Mouse (Mus musculus) adrenal gland (tissue): ENCODE data around the gene Rhobtb1.

Experiments
- intact Hi-C: fragments of 180-260 bp; cut with DNase I; formaldehyde crosslinking; loops from one replicate; pipeline ENCODE4 v1.15.1; 2025

The Rhobtb1 gene

DNA sequence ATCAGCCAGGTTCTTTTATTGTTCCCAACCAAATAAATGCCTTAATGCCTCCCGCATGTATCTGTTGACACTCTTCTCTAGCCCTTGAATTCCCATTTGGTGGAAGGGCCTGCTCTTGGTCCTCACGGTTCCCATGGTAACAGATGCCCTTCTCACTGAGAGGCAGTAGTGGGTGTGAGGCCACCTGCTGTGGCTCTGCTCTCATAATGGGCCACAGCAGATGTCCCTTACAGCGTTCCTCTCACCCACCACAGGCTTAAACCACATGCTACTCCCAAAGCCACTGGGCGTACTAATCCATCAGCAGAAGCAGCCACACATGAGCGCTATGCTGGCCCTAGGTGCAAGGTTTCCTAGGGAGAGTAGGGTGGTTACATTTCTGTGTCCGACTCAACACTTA, 87.1 kb downstream of the Rhobtb1 start:
- intact Hi-C loops = no loop called here

DNA sequence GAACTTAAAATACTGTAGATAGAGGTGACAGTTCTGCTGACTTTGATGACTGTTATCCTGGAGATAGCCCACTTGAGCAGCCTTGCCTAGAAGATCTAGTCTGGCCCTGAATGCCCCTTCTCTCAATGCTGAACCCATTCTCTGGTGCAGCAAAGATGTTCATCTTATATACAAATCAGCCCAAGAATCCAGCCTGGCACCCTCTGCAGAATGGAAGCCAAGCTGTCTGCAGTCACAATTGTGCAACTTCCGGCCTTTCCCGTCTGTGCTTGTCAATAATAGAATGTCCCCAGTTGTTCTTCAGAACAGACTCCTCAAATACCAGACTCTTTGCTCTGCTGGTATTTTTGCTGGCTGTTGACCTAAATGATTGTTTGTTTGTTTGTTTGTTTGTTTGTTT, 89.3 kb downstream of the Rhobtb1 start:
- intact Hi-C loops = no loop called here

DNA sequence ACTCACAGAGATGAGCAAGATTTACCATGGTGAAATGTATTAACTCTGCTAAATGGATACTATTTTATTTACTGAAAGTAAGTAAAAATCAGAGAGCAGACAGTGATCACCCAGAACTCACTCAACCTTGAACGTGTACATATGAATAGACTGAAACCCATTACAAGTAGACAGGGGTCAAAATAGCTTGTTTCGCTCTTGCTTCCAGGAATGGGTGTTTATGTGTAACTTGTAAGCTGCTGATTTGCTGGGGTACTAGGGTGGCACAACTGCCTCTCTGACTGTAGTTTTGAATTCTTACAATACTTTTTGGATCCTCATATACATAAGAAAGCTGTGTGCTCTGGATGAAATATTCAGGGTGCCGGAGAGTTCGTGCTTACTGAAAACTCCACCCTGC, 93.9 kb downstream of the Rhobtb1 start:
- intact Hi-C loops = loop anchor here (5.0 kb wide), 1 partner anchor 33 kb away; the partner anchor contains the start of gene A930033H14Rik

DNA sequence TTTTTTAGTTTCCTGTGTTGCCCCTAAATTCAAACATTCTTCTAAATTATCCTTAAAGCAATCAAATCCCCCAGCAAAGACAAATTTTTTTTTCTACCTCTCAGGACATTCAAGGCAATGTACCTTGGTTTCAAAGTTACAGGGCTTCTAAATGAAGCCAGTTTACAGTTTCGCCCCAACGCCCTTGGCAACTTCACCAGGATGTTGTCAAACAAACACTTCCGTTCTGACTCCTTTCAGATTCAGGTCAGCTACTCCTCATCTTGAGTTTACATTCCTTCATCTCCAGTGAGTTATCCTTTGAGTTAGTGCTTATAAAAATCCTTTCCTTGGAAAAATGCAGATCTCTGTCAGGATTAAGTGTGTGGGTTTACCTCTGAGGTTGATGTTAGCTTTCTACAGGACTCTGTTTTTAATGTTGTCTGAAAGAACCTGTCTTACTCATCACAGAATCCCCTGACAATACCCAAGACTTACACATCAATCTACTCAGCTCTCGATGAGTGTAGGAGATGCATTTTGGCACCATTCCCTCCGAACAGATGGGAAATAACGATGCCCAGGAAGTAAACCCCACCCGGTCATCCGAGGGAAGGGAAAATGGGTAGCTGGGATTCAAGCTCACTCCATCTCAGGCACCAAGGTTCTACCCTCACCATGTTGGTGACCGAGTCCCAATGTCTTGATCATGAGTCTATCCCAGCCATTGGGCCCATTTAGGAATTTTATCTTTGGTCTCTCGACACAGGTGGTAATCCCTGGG, 94.9 kb downstream of the Rhobtb1 start:
- intact Hi-C loops = loop anchor here (5.0 kb wide), 1 partner anchor 34 kb away; the partner anchor contains the start of gene A930033H14Rik

DNA sequence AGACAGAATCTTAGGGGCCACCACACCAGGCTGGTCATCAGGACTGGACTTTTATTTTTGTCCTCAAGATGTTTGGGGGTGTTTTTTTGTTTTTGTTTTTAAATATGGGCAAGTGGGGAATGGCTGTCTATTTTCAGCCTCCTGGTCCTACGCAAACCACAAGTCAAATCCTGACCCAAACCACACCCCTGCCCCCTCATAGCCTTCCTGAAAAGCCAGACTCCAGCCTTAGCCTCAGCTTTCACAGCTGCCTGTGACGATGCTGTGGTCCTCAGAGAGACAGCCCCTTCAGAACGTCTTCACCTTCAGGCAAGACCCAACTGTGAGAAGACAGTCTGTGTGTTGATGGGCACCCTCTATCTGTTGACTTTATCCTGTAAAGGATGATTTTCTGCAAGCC, 95.5 kb downstream of the Rhobtb1 start:
- intact Hi-C loops = loop anchor here (5.0 kb wide), 1 partner anchor 34 kb away; the partner anchor contains the start of gene A930033H14Rik

DNA sequence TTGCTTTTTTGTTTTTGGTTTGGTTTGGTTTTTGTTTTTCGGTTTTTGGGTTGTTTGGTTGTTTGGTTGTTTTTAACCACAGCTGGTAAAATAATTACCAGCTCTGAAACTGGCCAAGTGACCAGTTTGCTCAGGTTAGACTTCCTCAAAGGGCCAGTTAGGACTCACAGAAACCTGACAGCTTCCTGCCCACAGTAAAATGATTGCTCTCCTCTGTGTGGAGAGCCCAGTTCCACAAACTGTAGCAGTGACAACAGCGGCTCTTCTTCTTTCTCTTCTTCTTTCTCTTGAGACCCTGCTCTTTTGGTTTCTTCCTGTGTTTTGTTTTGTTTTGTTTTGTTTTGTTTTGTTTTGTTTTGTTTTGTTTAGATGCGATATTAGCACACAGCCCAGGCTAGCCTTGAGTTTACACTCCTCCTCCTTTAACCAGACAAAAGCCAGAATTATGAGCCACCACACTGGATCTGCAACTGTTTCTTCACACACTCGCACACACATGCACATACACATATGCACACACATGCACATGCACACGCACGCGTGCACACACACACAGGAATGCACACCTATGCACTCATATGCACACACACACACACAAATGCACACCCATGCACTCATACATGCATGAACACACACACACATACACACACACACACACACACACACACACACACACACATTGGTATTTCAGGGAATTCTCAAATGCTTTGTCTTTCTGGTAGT, 96.2 kb downstream of the Rhobtb1 start:
- intact Hi-C loops = loop anchor here (5.0 kb wide), 1 partner anchor 35 kb away; the partner anchor contains the start of gene A930033H14Rik

DNA sequence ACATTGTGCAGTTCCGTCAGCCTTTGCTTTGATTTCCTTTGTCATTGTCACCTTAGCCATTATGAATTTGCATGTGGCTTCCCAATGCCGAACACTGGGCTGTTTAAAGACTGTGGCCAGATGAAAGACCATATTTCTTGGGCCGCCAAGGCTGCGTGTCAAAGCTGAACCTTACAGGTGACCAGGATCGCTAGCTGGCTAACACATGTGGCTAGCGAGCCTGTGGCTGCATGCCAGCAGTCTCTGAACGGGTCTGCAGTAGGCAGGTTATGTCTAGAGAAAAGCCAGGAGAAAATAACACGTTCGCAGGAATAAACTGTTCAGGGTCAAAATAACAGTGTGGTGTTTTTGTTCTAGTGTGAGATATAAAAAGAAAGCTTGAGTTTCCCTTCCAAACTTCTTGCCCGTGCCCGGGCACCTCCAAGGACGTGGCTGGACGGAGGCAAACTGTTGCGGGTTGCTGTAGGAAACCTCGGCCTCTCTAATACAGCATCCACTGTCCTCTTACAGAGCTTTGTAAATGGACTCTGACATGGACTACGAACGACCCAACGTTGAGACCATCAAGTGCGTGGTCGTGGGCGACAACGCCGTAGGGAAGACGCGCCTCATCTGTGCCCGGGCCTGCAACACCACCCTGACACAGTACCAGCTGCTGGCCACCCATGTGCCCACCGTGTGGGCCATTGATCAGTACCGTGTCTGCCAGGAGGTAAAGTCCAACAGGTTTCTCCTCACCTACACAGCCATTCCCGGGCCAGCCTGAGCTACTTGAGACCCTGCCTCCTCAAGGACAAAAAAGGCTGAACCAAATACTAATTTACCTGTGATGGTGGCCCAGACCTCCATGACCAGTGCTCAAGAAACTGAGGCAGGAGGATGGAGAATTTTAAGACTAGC, 97.3 kb downstream of the Rhobtb1 start:
- intact Hi-C loops = loop anchor here (5.0 kb wide), 1 partner anchor 36 kb away; the partner anchor contains the start of gene A930033H14Rik

DNA sequence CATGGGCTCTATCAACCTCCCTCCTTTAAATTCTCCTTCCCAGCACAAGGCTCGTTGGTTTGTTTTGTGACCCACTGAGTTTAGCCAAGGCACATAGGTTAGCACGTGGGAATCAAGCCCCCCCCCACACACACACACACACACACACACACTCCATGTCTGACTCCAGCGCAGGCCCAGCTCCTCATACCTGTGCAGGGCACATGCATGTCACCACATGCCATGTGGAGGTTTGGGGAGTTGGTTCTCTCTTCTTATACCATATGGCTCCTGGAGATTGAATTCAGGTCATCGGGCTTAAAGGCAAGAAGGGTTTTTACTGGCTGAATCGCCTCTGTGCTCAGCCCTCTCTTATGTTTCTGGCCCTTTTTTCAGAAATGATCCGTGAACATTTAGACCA, 100.0 kb downstream of the Rhobtb1 start:
- intact Hi-C loops = no loop called here

DNA sequence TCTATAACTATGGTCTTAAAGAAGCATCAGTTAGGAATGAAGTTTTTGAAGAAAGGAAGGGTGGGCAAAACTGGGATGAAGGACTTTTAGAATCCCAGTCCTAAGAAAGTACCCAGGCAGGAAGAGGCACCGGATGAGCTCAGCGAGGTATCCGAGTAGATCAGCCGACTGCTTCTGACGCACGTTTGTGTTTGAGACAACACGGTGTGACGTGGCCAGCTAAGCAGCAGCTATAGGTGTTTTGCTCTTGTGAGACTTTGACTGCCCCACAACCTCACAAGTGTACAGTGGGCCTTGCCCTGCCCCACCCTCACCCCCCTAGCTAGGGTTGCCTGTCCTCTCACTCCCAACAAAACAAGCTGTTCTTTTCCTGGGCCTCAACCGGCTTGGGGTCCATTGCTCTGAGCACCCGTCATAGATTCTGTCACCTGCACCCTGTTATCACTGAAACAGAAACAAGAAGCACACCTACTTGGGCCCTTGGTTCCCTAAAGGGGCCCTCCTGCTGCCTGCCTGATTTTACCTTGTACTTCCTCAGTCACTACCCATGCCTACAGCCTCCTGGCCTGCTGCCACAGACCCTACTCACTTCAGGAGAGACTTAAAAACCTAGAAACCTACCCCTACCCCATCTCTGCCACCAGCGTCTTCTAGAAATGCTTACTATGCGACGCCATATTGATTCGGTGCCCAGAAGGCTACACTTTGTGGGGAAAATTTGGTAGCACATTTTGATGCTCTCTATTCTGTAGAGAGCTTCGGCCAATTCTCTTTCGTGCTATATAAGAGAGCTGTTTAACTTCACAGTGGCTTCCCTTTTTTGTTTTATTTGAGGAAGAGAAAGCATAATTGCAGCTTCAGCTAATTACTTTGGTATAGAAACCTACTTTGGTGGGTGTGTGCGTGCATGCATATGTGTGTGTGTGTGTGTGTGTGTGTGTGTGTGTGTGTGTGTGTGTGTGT, 101.2 kb downstream of the Rhobtb1 start:
- intact Hi-C loops = no loop called here

DNA sequence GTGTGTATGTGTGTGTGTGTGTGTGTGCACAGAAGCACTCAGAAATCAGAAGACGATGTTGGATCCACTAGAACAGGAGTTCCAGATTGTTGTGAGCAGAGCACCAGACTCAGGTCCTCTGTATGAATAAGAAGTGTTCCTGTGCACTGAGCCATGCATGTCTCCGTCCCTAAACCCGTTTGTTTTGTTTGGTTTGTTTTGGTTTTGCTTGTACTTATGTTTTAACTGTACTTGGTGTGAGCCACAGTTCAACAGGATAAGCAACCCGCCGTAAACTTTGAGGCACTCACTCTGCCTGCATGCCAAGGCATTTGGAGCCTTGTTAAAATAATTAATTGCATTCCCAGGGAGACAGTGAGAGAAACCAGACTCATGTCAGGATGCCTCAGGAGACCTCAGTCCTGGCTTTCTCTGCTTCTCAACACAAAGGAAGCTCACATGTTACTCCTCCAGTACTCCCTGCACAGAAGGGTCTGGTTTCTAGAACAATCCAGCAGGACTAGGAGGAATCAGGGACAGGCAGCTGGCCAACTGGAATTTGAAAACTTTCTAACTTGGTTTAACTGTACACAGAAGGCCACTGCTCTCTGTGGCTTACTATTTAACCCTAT, 101.9 kb downstream of the Rhobtb1 start:
- intact Hi-C loops = no loop called here

DNA sequence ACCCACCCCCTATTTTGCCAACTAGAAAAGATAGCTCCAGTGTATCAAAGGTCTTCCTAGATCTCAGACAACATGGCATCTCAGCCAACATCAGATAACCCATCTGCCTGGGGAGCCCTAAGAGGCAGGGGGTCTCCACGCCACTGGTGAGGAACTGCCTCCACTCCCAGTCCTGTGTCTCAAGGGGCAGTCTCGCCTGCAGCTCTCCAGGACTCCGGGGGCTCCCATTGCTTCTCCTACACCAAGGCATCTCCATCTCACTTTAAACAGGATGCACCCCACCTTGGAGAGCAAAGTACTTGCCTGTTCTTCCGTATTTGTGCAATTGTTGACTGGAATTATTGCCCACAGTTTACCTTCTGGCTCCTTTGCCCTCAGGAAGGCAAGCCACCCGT, 102.4 kb downstream of the Rhobtb1 start:
- intact Hi-C loops = no loop called here

DNA sequence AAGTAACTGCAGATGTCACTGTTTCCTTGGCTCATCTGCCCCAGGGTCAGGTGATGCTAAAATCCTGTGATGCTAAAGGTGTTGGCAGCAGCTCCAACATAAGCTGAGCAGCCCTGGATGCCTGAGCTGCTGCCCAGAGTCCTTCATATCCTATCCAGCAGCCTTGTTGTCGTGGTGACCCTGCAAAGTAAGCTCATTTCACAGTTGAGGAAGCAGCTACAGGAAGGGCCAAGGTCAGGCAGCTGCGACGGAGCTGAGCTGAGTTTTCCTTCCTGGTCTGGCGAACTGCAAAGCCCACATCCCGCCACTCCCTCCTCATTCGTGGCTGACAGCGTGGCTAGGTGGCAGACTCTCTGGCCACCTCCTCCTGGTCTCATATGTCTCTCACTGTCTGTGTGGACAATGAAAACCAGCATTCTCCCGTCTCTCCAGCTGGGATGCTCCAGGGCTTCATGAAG, 103.2 kb downstream of the Rhobtb1 start:
- intact Hi-C loops = no loop called here

DNA sequence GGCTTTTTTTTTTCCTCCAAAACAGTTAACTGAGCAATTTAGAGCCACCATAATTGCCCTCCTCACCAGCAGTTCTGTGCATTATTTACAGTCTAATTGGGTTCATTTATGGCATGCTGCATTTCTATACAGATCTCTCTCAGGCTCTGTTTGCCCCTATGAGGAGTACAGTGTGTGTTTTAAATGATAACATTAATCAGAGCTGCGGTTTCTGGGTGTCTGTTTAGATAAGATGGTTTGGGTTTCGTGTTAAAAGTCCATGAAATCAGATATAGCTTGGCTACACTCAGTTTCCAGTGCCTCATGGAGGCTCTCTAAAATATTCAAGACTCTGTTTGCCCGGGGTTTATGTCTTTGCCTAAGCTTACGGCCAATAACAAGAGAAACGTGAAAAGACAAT, 104.4 kb downstream of the Rhobtb1 start:
- intact Hi-C loops = no loop called here

DNA sequence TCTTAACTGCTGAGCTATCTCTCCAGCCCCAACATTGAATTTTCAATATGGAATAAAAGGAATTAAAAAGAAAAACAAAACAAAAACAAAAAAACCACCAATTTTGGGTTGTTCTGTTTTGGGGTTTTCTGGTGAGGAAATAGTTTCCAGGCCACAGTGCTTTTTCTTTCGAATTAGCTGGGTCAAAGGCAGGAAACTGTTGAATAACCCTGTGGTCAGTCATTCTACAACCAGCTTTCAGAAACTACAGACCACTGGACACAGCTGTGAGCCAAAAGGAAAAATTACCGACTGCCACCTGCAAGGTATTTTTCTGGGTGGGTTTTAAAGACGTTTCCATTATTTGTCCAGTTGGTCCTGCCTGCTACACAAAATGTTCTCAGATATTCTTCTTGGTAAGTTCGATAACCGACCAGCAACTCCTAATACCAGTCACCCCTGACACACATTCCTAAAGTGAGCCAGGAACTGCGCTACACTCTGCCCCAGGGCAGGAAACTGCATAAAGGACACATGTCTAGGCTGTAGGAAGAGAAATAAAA, 106.4 kb downstream of the Rhobtb1 start:
- intact Hi-C loops = no loop called here

DNA sequence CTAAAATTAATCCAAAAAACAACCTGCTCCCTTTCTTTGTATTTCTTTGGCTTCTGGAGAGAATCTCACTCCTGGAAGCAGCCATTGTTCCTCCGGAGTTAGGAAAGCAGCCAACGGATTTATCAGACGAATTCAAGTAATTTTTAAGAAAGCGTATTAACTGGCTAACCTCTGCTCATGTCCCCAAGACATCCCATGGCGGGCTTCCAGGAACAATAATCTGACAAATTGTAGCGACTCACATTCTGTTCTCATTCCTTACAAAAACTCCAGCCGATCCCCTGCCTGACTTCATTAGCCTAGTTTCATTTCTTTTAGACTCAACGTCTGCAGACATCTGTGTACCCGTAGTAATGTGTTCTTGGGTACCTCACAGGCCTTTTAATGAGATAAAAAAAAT, 107.4 kb downstream of the Rhobtb1 start:
- intact Hi-C loops = no loop called here

DNA sequence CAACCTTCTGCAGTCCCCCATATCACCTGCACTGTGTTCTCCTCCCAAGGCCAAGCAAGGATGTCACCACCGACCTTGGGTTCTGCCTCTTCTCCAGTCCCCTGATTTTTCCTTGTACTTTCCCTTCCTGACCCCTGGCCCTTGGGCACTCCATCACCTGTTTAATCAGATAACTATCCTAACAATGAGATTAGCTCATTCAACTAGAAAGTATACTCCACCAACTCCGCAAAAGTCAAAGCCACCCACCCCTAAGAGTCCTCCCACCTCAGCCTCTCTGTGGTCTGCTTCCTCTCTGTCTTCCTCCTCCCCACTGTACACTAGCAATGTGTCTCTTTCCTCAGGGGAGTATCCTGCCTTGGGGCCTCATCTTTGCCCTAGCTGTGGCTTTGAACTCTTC, 107.9 kb downstream of the Rhobtb1 start:
- intact Hi-C loops = no loop called here

DNA sequence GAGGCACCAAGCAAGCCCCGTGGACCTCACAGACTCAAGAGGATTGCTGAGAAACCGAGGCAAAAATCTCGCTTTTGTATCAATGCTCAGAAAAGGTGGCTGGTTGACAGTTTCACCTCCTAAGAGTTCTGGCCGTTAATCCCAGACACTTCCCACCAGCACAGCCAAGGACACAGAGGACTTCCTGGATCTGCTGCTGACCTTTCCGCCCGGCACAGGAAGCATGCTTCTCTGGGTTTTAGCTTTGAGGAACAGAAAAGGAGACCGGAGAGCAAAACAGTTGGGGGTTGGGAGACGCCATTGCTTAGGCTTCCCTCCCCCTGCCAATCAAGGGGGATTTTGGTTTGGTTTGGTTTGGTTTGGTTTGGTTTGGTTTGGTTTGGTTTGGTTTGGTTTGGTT, 108.7 kb downstream of the Rhobtb1 start:
- intact Hi-C loops = loop anchor here (5.0 kb wide), 1 partner anchor 43 kb away; no protein-coding TSS in a partner anchor

DNA sequence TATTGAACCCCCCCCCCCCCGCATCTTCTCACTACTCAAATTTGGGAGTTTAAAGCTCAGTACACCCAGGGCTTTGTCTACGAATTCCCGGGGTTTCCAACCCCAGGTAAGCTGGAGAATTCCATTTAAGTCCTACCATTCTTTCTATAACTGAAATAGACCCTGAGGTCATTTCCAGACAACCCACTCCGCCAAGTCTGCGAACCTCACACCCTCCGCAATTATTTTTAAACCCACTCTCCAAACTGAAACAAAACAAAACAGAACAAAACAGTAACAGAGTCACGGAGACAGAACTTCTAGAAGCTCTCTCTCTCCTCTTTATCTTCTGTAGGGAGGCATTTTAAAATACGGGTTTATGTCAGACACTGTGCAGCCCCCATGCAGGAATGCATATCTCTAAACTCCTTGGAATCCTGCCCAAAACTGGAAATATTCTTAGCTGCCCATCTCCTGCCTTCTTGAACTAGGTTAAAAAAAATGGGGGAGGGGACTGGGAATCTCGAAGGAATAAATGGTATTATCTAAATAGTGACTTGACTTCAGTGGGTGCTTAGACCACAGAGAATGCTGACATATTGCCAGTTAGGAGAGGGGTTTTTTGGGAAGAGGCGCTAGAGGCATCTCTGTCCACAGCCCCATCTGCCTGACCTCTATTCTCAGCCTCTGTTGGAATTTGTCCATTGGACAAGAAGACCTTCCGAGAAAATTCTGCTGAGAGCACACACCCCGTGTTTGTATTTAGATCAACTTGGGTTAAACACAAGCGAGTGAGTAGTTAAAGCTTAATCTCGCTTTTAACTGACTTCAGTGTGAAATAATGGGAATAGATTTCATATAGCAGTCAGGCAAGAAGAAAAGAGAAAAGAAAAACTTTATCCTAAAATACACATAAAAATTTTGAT, 111.9 kb downstream of the Rhobtb1 start:
- intact Hi-C loops = loop anchor here (5.0 kb wide), 1 partner anchor 46 kb away; no protein-coding TSS in a partner anchor
